Mouse (Mus musculus): ENCODE results near the gene Exoc3l2.

Gene Exoc3l2

GRCm38 (mm10) chr7:19523757-19524419, 60.8 kb downstream of the Exoc3l2 start:
- TF ChIP-seq CTCF (conservative IDR thresholded peaks at IDR 0.05; ENCODE audit: low read length): no peak
- H3K4me1 ChIP-seq (replicated peaks; ENCODE audit: low read depth, low read length): peaks cover 32% of the 10 kb centered on the region
- H3K4me3 ChIP-seq (replicated peaks; ENCODE audit: low read length): peak overlapping the region; percentile 66
- H3K36me3 ChIP-seq (ENCODE audit: insufficient read depth, low read length): peaks cover under 1% of the 10 kb centered on the region; the same call in 1 of the 2 replicates
- peaks cover 75% of the 10 kb centered on the region for H3K27me3 ChIP-seq (ENCODE audit: insufficient read depth, low read length)
- H3K9me3 ChIP-seq (ENCODE audit: low read length): no peaks in the 10 kb centered on the region

GRCm38 (mm10) chr7:19524420-19525104, 61.4 kb downstream of the Exoc3l2 start:
- H3K4me3 ChIP-seq (replicated peaks; ENCODE audit: low read length): peak overlapping the region; percentile 66
- TF ChIP-seq POU5F1 (IDR thresholded peaks at IDR 0.05; ENCODE audit: borderline replicate concordance, low read length) (no peak), CTCF (conservative IDR thresholded peaks at IDR 0.05; ENCODE audit: low read length) (no peak), NANOG (IDR thresholded peaks at IDR 0.05; ENCODE audit: borderline replicate concordance, low read length) (no peak)
- peaks cover 69% of the 10 kb centered on the region for H3K27me3 ChIP-seq (ENCODE audit: insufficient read depth, low read length)
- H3K36me3 ChIP-seq (ENCODE audit: insufficient read depth, low read length): peaks cover 7% of the 10 kb centered on the region
- H3K9me3 ChIP-seq (ENCODE audit: low read length): no peaks in the 10 kb centered on the region
- peaks cover 32% of the 10 kb centered on the region for H3K4me1 ChIP-seq (replicated peaks; ENCODE audit: low read depth, low read length)

DNA sequence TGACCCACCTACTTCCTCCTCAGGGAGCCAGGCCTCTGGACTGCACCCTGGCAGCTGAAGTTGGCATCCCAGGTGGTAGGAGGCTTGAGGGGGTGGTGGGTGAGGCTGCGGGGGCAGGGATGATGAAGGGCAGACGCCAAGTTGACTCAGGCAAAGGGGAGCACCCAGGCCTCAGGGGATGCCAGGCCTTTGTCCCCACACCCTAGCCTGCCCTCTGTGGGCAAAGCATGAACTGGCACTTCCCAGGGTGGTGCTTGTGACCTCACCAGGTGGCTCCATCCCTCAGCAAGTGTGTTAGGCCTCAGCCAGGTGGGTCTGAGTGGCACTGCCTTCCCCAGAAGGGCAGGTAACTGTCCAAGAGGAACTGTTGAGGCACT, 62.0 kb downstream of the Exoc3l2 start:
- peaks cover 8% of the 10 kb centered on the region for H3K36me3 ChIP-seq (ENCODE audit: insufficient read depth, low read length)
- peaks cover 32% of the 10 kb centered on the region for H3K4me1 ChIP-seq (replicated peaks; ENCODE audit: low read depth, low read length)
- H3K4me3 ChIP-seq (replicated peaks; ENCODE audit: low read length): no peak overlapping the region
- no peaks in the 10 kb centered on the region for H3K9me3 ChIP-seq (ENCODE audit: low read length)
- peaks cover 63% of the 10 kb centered on the region for H3K27me3 ChIP-seq (ENCODE audit: insufficient read depth, low read length)
- TF ChIP-seq POU5F1 (IDR thresholded peaks at IDR 0.05; ENCODE audit: borderline replicate concordance, low read length) (no peak), NANOG (IDR thresholded peaks at IDR 0.05; ENCODE audit: borderline replicate concordance, low read length) (no peak), CTCF (conservative IDR thresholded peaks at IDR 0.05; ENCODE audit: low read length) (no peak)

GRCm38 (mm10) chr7:19531077-19531476, 67.9 kb downstream of the Exoc3l2 start:
- TF ChIP-seq POU5F1 (IDR thresholded peaks at IDR 0.05; ENCODE audit: borderline replicate concordance, low read length) (no peak), CTCF (conservative IDR thresholded peaks at IDR 0.05; ENCODE audit: low read length) (no peak), NANOG (IDR thresholded peaks at IDR 0.05; ENCODE audit: borderline replicate concordance, low read length) (no peak)
- peaks cover 59% of the 10 kb centered on the region for H3K36me3 ChIP-seq (ENCODE audit: insufficient read depth, low read length)
- H3K4me3 ChIP-seq (replicated peaks; ENCODE audit: low read length): peak overlapping the region; percentile 17
- H3K4me1 ChIP-seq (replicated peaks; ENCODE audit: low read depth, low read length): peaks cover 29% of the 10 kb centered on the region
- 0 out of 2 replicates have a peak, but pooled peaks cover 5% of the 10 kb centered on the region for H3K27me3 ChIP-seq (ENCODE audit: insufficient read depth, low read length)
- no peaks in the 10 kb centered on the region for H3K9me3 ChIP-seq (ENCODE audit: low read length)

GRCm38 (mm10) chr7:19532240-19532639, 69.1 kb downstream of the Exoc3l2 start:
- no peaks in the 10 kb centered on the region for H3K27me3 ChIP-seq (ENCODE audit: insufficient read depth, low read length)
- H3K4me1 ChIP-seq (replicated peaks; ENCODE audit: low read depth, low read length): peaks cover 29% of the 10 kb centered on the region
- H3K9me3 ChIP-seq (ENCODE audit: low read length): peaks cover 12% of the 10 kb centered on the region; the same call in 1 of the 2 replicates

DNA sequence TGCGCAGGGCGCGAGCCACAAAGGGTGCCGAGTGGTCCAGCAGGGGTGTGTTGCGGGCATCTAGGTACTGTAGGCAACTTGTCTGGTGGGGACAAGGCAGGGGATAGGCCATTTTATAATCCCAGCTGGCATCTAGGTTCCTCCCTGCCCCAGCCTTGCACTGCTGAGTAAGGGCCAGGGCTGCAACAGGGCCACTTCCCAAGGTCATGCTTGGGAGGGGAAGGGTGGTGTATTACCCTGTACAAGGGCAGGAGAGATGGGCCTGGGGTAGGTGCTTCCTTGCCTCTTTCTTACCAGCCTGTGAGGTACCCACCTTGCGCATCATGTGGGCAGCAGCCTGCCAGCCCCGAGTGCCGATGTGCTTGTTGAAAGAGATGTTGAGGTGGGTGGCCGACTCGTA, 71.5 kb downstream of the Exoc3l2 start:
- Histone ChIP-seq H3K9me3 (ENCODE audit: low read length) (peaks cover 36% of the 10 kb centered on the region), H3K4me3 (replicated peaks; ENCODE audit: low read length) (no peak overlapping the region), H3K36me3 (ENCODE audit: insufficient read depth, low read length) (peaks cover 74% of the 10 kb centered on the region), H3K4me1 (replicated peaks; ENCODE audit: low read depth, low read length) (peaks cover 29% of the 10 kb centered on the region), H3K27me3 (ENCODE audit: insufficient read depth, low read length) (no peaks in the 10 kb centered on the region)
- TF ChIP-seq CTCF (conservative IDR thresholded peaks at IDR 0.05; ENCODE audit: low read length): no peak
- TF ChIP-seq POU5F1 (IDR thresholded peaks at IDR 0.05; ENCODE audit: borderline replicate concordance, low read length): no peak
- TF ChIP-seq NANOG (IDR thresholded peaks at IDR 0.05; ENCODE audit: borderline replicate concordance, low read length): no peak

More at GRCm38 (mm10) chr7:19532240-19532639, 69.1 kb downstream of the Exoc3l2 start:
- Histone ChIP-seq H3K36me3 (ENCODE audit: insufficient read depth, low read length) (peaks cover 68% of the 10 kb centered on the region), H3K4me3 (replicated peaks; ENCODE audit: low read length) (peak overlapping the region; percentile 61)
- no peak for TF ChIP-seq NANOG (IDR thresholded peaks at IDR 0.05; ENCODE audit: borderline replicate concordance, low read length)
- TF ChIP-seq CTCF (conservative IDR thresholded peaks at IDR 0.05; ENCODE audit: low read length): no peak
- TF ChIP-seq POU5F1 (IDR thresholded peaks at IDR 0.05; ENCODE audit: borderline replicate concordance, low read length): no peak

DNA sequence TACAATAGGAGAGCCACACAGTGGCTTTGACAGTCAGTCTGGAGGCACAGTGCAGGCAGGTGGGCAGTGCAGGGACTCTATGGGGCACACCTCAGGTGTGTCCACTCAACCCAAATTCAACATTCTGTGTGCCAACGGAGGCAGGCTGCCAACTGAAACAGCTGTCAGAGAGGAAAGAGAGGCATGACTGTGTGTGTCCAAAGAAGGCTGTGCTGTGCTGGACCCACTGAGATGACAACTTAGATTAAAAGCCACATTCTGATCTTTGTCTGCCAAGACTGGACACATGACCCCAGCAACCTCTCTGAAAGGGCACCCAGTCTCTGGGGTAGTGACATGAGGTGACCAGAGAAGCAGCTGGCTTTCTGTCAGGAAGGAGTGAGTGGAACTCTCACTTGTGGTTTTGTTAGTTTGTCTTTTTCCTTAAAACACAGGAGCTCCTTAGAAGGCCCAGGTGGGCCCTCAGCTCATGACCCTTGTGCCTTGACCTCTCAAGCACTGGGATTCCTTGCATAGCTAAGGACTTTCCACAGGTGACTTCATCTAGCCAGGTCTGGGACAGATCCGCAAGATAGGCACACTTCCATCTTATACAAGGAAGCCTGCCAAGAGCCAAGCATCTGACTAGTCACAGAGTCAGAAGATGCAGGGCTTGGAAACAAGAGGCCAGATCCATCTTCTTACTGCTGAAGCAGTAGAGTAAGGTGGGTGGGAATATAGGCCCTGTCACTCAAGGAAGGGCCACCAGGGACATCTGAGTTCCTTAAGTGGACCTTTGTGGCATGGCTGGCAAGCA, 77.8 kb downstream of the Exoc3l2 start:
- Histone ChIP-seq H3K27me3 (ENCODE audit: insufficient read depth, low read length) (no peaks in the 10 kb centered on the region), H3K4me1 (replicated peaks; ENCODE audit: low read depth, low read length) (no peaks in the 10 kb centered on the region), H3K36me3 (ENCODE audit: insufficient read depth, low read length) (peaks cover 69% of the 10 kb centered on the region), H3K4me3 (replicated peaks; ENCODE audit: low read length) (0 out of 2 replicates have a peak overlapping the region, but pooled peaks have one; percentile 27), H3K9me3 (ENCODE audit: low read length) (peaks cover 77% of the 10 kb centered on the region)
- TF ChIP-seq POU5F1 (IDR thresholded peaks at IDR 0.05; ENCODE audit: borderline replicate concordance, low read length) (no peak), CTCF (conservative IDR thresholded peaks at IDR 0.05; ENCODE audit: low read length) (no peak), NANOG (IDR thresholded peaks at IDR 0.05; ENCODE audit: borderline replicate concordance, low read length) (no peak)

DNA sequence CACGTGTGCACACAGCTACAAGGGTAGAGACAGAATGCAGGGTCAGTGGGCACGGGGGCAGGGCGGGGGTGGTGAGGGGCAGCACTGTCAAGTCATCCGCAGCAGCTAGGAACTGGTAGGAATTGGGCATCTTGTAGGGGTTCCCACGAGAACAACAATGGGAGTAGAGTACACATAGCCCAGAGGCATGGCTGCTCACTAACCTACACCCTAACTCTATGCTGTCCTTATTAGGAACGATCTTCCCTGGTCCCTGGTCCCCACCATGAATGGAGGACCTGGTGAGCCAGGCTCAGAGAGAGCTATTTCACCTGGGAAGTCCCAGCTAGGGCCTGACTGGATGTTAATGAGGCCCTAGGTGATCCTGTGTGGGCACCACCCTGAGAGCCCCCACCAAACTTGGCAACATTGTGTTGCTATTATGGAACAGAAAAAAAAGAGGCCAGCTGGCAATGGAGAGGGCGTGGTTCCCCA, 78.6 kb downstream of the Exoc3l2 start:
- Histone ChIP-seq H3K36me3 (ENCODE audit: insufficient read depth, low read length) (peaks cover 65% of the 10 kb centered on the region), H3K27me3 (ENCODE audit: insufficient read depth, low read length) (no peaks in the 10 kb centered on the region), H3K9me3 (ENCODE audit: low read length) (peaks cover 70% of the 10 kb centered on the region), H3K4me1 (replicated peaks; ENCODE audit: low read depth, low read length) (no peaks in the 10 kb centered on the region), H3K4me3 (replicated peaks; ENCODE audit: low read length) (0 out of 2 replicates have a peak overlapping the region, but pooled peaks have one; percentile 27)
- TF ChIP-seq CTCF (conservative IDR thresholded peaks at IDR 0.05; ENCODE audit: low read length) (no peak), NANOG (IDR thresholded peaks at IDR 0.05; ENCODE audit: borderline replicate concordance, low read length) (no peak), POU5F1 (IDR thresholded peaks at IDR 0.05; ENCODE audit: borderline replicate concordance, low read length) (no peak)

Data from E14TG2a.4 (cell line).